Mouse (Mus musculus) thymus, adult 2 months (tissue): ENCODE results near the gene Acyp1. TPM values are rescaled to one million over a fixed set of nuclear protein-coding genes. Genes with fewer than 3 reads are reported as not detected.
A peak's percentile ranks its signal among the peaks of the same experiment; 100 is the strongest.

Source experiments
- DNase-seq: peaks from one replicate; pipeline ENCODE4 v3.0.0; 2021
- H3K27ac ChIP-seq: fragments of 200-500 bp; 2 replicates; pipeline ENCODE4 v1.5.1; 2012; ENCODE audit warnings: low read length, control low read depth; ENCODE audit not compliant: control insufficient read depth, insufficient read depth
- H3K27me3 ChIP-seq: fragments of 200-500 bp; 2 replicates; pipeline ENCODE4 v1.6.1; 2012; ENCODE audit warnings: mild to moderate bottlenecking, low read length, moderate library complexity, mixed read lengths; ENCODE audit not compliant: control insufficient read depth, insufficient read depth
- H3K36me3 ChIP-seq: fragments of 200-500 bp; 2 replicates; pipeline ENCODE4 v1.6.1; 2012; ENCODE audit warnings: mild to moderate bottlenecking, low read length, moderate library complexity; ENCODE audit not compliant: control insufficient read depth, insufficient read depth
- H3K4me1 ChIP-seq: fragments of 200-500 bp; replicated peaks from 2 replicates; pipeline ENCODE4 v1.6.1; 2012; ENCODE audit warnings: low read length; ENCODE audit not compliant: control insufficient read depth, insufficient read depth
- H3K4me3 ChIP-seq: fragments of 200-500 bp; 2 replicates; pipeline ENCODE4 v1.5.1; 2012; ENCODE audit warnings: mild to moderate bottlenecking, low read length, control low read depth, moderate library complexity; ENCODE audit not compliant: control insufficient read depth, insufficient read depth
- CTCF ChIP-seq: fragments of 200-500 bp; IDR thresholded peaks from 2 replicates; pipeline ENCODE4 v1.5.1; 2012; ENCODE audit warnings: mild to moderate bottlenecking, control low read depth, low read length, moderate library complexity, borderline replicate concordance; ENCODE audit not compliant: control insufficient read depth, poor library complexity, insufficient read depth; ENCODE audit errors: extremely low read depth
- POLR2A ChIP-seq: fragments of 200-500 bp; IDR thresholded peaks from 2 replicates; pipeline ENCODE4 v1.6.1; 2012; ENCODE audit warnings: mild to moderate bottlenecking, low read length, control low read depth, moderate library complexity; ENCODE audit not compliant: control insufficient read depth, poor library complexity, insufficient read depth; ENCODE audit errors: extremely low read depth
- WGBS: fragments of 180-500 bp; shearing (Covaris S2); methylation state at CpG from one replicate; pipeline ENCODE4 v1.1.7; 2018; 5-methylcytosine and 5-hydroxymethylcytosine counted together
- polyA plus RNA-seq: library from polyadenylated mRNA; depleted of rRNA; stranded (reverse); fragments of >200 nt; gene quantifications from 2 replicates; pipeline ENCODE4 v1.2.3, GENCODE M21; 2012

Acyp1 gene
- polyA plus RNA-seq, 1 experiment, result 15.3 TPM

DNA sequence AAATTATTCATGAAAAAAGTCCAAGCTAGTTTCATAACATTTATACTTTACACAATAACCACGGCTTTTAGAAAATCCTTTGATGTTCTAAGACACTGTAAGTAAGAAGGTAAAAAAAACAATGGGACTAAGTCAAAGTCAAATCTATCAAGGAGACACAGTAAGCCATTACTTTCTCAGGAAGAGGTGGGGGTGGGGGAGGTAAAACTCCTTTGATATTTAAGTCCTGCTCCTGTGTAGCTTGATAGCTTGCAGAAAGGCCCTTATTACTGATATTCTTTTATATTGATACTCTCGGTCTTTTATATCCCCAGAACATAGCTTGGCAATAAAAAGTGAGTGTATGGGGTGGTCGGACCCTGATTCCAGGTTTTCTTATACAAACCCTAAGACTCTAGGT lies 18.4 kb downstream of the Acyp1 start:
- whole genome bisulfite sequencing, result 50% methylated on average over 3 of the region's 3 CpGs
- no peak overlapping the region for H3K27ac ChIP-seq

DNA sequence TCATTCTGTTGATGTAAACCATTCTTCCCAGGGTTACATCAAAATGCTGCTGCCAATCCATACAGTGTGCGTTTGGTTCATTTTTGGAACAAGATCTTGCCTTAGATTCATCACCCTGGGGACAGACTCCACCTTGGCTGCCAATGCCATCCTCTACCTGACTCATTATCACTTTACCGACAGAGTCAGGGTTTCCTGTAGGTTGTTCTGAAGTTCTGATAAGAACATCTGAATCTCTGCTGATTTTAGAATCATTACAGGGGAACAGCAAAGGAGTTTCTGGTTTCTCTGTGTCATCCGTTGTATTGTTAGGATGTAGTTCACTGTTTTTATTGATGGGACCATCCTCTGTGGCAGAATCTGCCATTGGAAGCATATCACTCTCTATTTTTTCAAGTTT lies 22.0 kb downstream of the Acyp1 start:
- no peaks in the 10 kb centered on the region for H3K36me3 ChIP-seq
- no peaks in the 10 kb centered on the region for H3K4me1 ChIP-seq
- no peak overlapping the region for H3K4me3 ChIP-seq
- no peaks in the 10 kb centered on the region for H3K27me3 ChIP-seq
- no peak for DNase-seq
- TF ChIP-seq POLR2A (no peak), CTCF (no peak)
- 97% methylated on average over 3 of the region's 3 CpGs for WGBS
- no peak overlapping the region for H3K27ac ChIP-seq

More for the DNA sequence above, 18.4 kb downstream of the Acyp1 start:
- H3K27me3 ChIP-seq, result no peaks in the 10 kb centered on the region
- no peak for TF ChIP-seq CTCF
- TF ChIP-seq POLR2A, result no peak
- H3K36me3 ChIP-seq, result peaks cover 3% of the 10 kb centered on the region; the same call in 1 of the 2 replicates
- DNase-seq, result no peak
- no peaks in the 10 kb centered on the region for H3K4me1 ChIP-seq
- H3K4me3 ChIP-seq, result no peak overlapping the region; the same call in 1 of the 2 replicates

DNA sequence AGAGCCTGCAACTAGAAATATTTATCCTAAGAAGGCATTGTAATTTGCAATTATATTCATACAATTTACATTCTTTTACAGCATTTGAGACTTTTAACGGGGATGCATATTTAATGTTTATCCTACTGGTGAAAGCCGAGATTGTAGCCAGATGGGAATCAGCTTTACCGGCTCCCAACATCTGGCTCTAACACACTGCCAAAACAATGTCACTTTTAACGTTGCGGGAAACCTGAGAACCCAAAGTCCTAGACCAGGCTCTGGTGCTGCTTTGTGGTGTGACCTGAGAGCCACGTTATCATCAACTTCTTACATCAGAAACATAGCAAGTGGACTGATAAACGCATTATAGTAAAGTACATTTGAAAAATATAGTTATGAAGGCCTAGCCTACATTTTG lies 23.3 kb downstream of the Acyp1 start:
- Histone ChIP-seq H3K4me1 (no peaks in the 10 kb centered on the region), H3K27me3 (no peaks in the 10 kb centered on the region), H3K27ac (no peak overlapping the region), H3K4me3 (no peak overlapping the region), H3K36me3 (no peaks in the 10 kb centered on the region)
- TF ChIP-seq POLR2A (no peak), CTCF (no peak)
- DNase-seq, result no peak
- WGBS, result 91% methylated on average over 7 of the region's 7 CpGs

DNA sequence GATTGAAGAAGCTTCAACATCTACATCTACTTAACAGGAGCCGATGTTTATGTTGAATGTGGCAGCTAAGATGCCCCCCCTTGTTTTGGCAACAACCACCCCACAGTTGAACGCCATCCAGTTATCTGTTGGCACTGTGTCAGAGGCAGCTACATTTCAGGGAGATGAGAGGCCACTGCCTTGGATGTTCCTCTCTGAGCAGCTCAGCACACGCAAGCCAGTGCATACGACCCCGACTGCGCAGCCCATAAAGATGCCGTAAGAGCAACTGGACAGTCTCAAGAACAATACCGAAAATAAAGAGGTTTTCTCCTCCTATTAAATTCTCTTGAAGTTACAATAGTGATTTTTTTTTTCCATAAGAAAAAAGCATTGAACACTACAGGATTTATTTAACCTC lies 23.7 kb downstream of the Acyp1 start:
- WGBS, result 96% methylated on average over 8 of the region's 8 CpGs
- Histone ChIP-seq H3K4me1 (no peaks in the 10 kb centered on the region), H3K4me3 (no peak overlapping the region), H3K36me3 (no peaks in the 10 kb centered on the region), H3K27ac (no peak overlapping the region), H3K27me3 (no peaks in the 10 kb centered on the region)
- no peak for DNase-seq
- TF ChIP-seq CTCF (no peak), POLR2A (no peak)

DNA sequence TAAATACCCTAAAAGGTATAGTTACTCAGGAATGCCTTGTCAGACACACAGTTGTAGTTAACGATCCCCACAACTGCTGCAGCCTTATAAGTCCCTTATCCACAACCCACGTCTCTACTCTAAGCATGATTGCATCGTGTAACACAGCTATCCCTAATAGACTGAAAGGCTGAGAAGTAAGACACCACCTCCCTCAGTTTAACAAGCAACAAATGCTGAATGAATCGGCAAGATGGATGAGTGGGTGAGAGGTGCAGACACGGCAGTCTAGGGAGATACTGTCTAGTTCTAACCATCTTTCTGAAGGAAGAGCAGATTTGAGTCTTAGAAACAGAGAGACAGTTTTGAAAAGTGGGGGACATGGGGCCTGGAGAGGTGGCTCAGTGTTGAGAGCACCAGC lies 25.0 kb downstream of the Acyp1 start:
- Histone ChIP-seq H3K27me3 (no peaks in the 10 kb centered on the region), H3K36me3 (no peaks in the 10 kb centered on the region), H3K4me1 (no peaks in the 10 kb centered on the region), H3K4me3 (no peak overlapping the region), H3K27ac (no peak overlapping the region)
- no peak for DNase-seq
- 96% methylated on average over 5 of the region's 5 CpGs for WGBS
- TF ChIP-seq POLR2A, result no peak

DNA sequence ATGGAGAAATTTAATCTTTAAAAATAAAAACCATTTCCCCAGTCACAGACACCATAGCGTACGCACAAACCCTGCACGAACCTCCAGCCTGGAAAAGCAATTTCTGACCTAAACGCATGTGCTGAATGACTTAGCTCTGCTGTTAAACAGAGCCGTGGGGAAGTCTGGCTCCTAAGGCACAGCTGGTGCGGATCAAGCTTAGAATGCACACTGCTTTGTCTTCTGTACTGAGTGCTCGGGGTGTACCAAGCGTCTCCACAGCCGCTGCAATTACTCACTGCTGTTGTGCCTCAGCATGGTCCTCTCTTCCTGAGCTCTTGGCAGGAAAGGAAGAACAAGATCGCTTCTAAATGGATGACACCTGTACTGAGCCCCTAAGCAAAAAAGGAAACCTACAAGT lies 25.7 kb downstream of the Acyp1 start:
- Histone ChIP-seq H3K4me1 (peaks cover 5% of the 10 kb centered on the region; the same call in 1 of the 2 replicates), H3K27ac (no peak overlapping the region), H3K36me3 (no peaks in the 10 kb centered on the region), H3K4me3 (no peak overlapping the region), H3K27me3 (no peaks in the 10 kb centered on the region)
- no peak for DNase-seq
- WGBS, result 91% methylated on average over 10 of the region's 10 CpGs
- TF ChIP-seq CTCF (no peak), POLR2A (no peak)

DNA sequence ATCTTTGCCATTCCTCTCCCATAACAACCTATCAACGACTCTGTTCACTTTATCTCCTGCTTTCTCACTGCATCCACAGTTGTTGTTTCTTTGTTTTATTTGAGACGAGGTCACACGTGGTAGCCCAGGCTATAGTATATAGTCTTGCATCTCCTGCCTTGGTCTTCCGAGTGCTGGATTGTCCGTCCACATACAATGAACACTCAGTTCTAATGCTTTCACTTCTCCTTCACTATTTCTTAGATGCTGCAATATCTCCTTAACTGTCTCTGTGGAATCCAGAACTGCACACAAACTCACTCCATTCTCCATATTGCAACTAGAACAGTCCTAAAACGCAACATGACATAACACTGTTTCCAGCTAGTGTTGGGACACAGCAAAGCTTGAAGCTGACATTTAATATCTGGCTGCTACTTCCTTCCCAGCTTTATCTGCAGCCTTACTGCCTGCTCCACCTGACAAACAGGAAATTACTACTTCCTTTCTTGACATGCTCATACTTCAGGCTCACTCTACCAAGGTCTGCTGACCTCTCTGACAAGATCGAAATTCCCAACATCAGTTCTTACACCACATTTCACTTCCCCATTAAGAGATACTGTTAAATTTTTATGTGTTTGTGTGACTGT lies 31.1 kb downstream of the Acyp1 start:
- Histone ChIP-seq H3K27me3 (no peaks in the 10 kb centered on the region), H3K4me1 (peaks cover 9% of the 10 kb centered on the region), H3K27ac (no peak overlapping the region; the same call in 1 of the 2 replicates), H3K4me3 (no peak overlapping the region), H3K36me3 (no peaks in the 10 kb centered on the region; the same call in 1 of the 2 replicates)
- 42% methylated on average over 7 of the region's 7 CpGs for WGBS
- peak; percentile 30 for DNase-seq
- no peak for TF ChIP-seq CTCF
- no peak for TF ChIP-seq POLR2A
